Mouse (Mus musculus) T-helper 1 cell (primary cell): ENCODE data around the gene Il31ra.

Source experiments
- in situ Hi-C: fragments of 300-600 bp; cut with MboI, MseI; formaldehyde crosslinking; loops from one replicate; pipeline ENCODE4 v1.15.1; 2025; ENCODE audit warnings: high pct_unique_total_duplicates

Gene Il31ra

GRCm38 (mm10) chr13:112509465-112509864, 84.7 kb downstream of the Il31ra start:
- in situ Hi-C loops, result no loop called here

GRCm38 (mm10) chr13:112508487-112508886, 85.7 kb downstream of the Il31ra start:
- in situ Hi-C loops, result no loop called here

GRCm38 (mm10) chr13:112507691-112508090, 86.5 kb downstream of the Il31ra start:
- in situ Hi-C loops, result no loop called here

- in situ Hi-C loops, result no loop called here
Measured at GRCm38 (mm10) chr13:112506766-112507165, 87.4 kb downstream of the Il31ra start.

- in situ Hi-C loops, result no loop called here
Measured at GRCm38 (mm10) chr13:112505436-112505835, 88.7 kb downstream of the Il31ra start.

GRCm38 (mm10) chr13:112503846-112504245, 90.3 kb downstream of the Il31ra start:
- in situ Hi-C loops, result no loop called here

GRCm38 (mm10) chr13:112500466-112500865, 93.7 kb downstream of the Il31ra start:
- in situ Hi-C loops, result no loop called here

- in situ Hi-C loops, result no loop called here
Measured at GRCm38 (mm10) chr13:112500027-112500426, 94.1 kb downstream of the Il31ra start.

- in situ Hi-C loops, result no loop called here
Measured at GRCm38 (mm10) chr13:112494590-112494989, 99.6 kb downstream of the Il31ra start.

GRCm38 (mm10) chr13:112492285-112492678, 101.9 kb downstream of the Il31ra start:
- in situ Hi-C loops, result no loop called here

GRCm38 (mm10) chr13:112491636-112492284, 102.4 kb downstream of the Il31ra start:
- in situ Hi-C loops, result no loop called here

- in situ Hi-C loops, result no loop called here
Measured at GRCm38 (mm10) chr13:112490036-112490435, 104.1 kb downstream of the Il31ra start.

- in situ Hi-C loops, result loop anchor here (10.0 kb wide), 1 partner anchor 398 kb away; no protein-coding TSS in a partner anchor
Measured at GRCm38 (mm10) chr13:112486676-112487075, 107.5 kb downstream of the Il31ra start.

- in situ Hi-C loops, result loop anchor here (10.0 kb wide), 1 partner anchor 399 kb away; no protein-coding TSS in a partner anchor
Measured at GRCm38 (mm10) chr13:112486236-112486635, 107.9 kb downstream of the Il31ra start.

- in situ Hi-C loops, result loop anchor here (10.0 kb wide), 1 partner anchor 402 kb away; no protein-coding TSS in a partner anchor
Measured at GRCm38 (mm10) chr13:112483015-112483414, 111.1 kb downstream of the Il31ra start.

GRCm38 (mm10) chr13:112482525-112482924, 111.6 kb downstream of the Il31ra start:
- in situ Hi-C loops, result loop anchor here (10.0 kb wide), 1 partner anchor 402 kb away; no protein-coding TSS in a partner anchor

GRCm38 (mm10) chr13:112479926-112480325, 114.2 kb downstream of the Il31ra start:
- in situ Hi-C loops, result loop anchor here (10.0 kb wide), 1 partner anchor 405 kb away; no protein-coding TSS in a partner anchor

GRCm38 (mm10) chr13:112479032-112479431, 115.1 kb downstream of the Il31ra start:
- in situ Hi-C loops, result no loop called here

GRCm38 (mm10) chr13:112473757-112474755, 120.1 kb downstream of the Il31ra start:
- in situ Hi-C loops, result no loop called here

GRCm38 (mm10) chr13:112472401-112473023, 121.6 kb downstream of the Il31ra start:
- in situ Hi-C loops, result no loop called here

GRCm38 (mm10) chr13:112471201-112471600, 123.0 kb downstream of the Il31ra start:
- in situ Hi-C loops, result no loop called here
